Mouse (Mus musculus) spleen, embryonic (tissue): ENCODE results near the gene Rsl24d1.
"Not testable (repeated sequence)": the region's sequence is repeated elsewhere in the genome, so short reads cannot be mapped to it uniquely, and the experiment has no call there.

Experiments
- CTCF ChIA-PET: fragments of 350-600 bp; sonication (Branson Sonifier 250); formaldehyde crosslinking; loops from one replicate; lab custom pipeline; 2022; lab: Charles Lee

Gene Rsl24d1

GRCm38 (mm10) chr9:73101536-73101935 is 11.7 kb upstream of the Rsl24d1 start, which contains the start of gene Khdc3:
Gene Khdc3, plus strand, starts transcription at chr9:73101836.
- CTCF ChIA-PET: no interaction called here

GRCm38 (mm10) chr9:73102181-73102580 is 11.0 kb upstream of the Rsl24d1 start, which contains the start of gene Gm20509:
Gene Gm20509, plus strand, starts transcription at chr9:73102470.
- CTCF ChIA-PET: no interaction called here

- CTCF ChIA-PET: no interaction called here
Observed at GRCm38 (mm10) chr9:73103159-73103879, 9.9 kb upstream of the Rsl24d1 start.

GRCm38 (mm10) chr9:73103880-73104198 is 9.4 kb upstream of the Rsl24d1 start:
- CTCF ChIA-PET: no interaction called here

- CTCF ChIA-PET: interaction anchor here (0.6 kb wide), 1 partner anchor 40 kb away, joined by 3 read pairs; no protein-coding TSS in a partner anchor
Observed at GRCm38 (mm10) chr9:73105141-73105540, 8.1 kb upstream of the Rsl24d1 start.

GRCm38 (mm10) chr9:73105771-73106170 is 7.5 kb upstream of the Rsl24d1 start:
- CTCF ChIA-PET: no interaction called here

GRCm38 (mm10) chr9:73116704-73117103 is 3.5 kb downstream of the Rsl24d1 start:
- CTCF ChIA-PET: not testable (repeated sequence)

GRCm38 (mm10) chr9:73118012-73118411 is 4.8 kb downstream of the Rsl24d1 start:
- CTCF ChIA-PET: no interaction called here

GRCm38 (mm10) chr9:73121735-73122134 is 8.5 kb downstream of the Rsl24d1 start:
- CTCF ChIA-PET: no interaction called here

GRCm38 (mm10) chr9:73125043-73125570 is 11.9 kb downstream of the Rsl24d1 start:
- CTCF ChIA-PET: interaction anchor here (0.6 kb wide), 1 partner anchor 358 kb away, joined by 4 read pairs; no protein-coding TSS in a partner anchor

- CTCF ChIA-PET: no interaction called here
Observed at GRCm38 (mm10) chr9:73127457-73127856, 14.2 kb downstream of the Rsl24d1 start.

- CTCF ChIA-PET: no interaction called here
Observed at GRCm38 (mm10) chr9:73129875-73130274, 16.6 kb downstream of the Rsl24d1 start.

GRCm38 (mm10) chr9:73130529-73130928 is 17.3 kb downstream of the Rsl24d1 start:
- CTCF ChIA-PET: no interaction called here

GRCm38 (mm10) chr9:73137341-73137886 is 24.2 kb downstream of the Rsl24d1 start:
- CTCF ChIA-PET: no interaction called here

GRCm38 (mm10) chr9:73154347-73154746 is 41.1 kb downstream of the Rsl24d1 start:
- CTCF ChIA-PET: no interaction called here

- CTCF ChIA-PET: no interaction called here
Observed at GRCm38 (mm10) chr9:73157968-73158367, 44.7 kb downstream of the Rsl24d1 start.

- CTCF ChIA-PET: no interaction called here
Observed at GRCm38 (mm10) chr9:73159265-73159664, 46.0 kb downstream of the Rsl24d1 start.

GRCm38 (mm10) chr9:73162571-73163333 is 49.5 kb downstream of the Rsl24d1 start:
- CTCF ChIA-PET: interaction anchor here (0.6 to 0.7 kb wide), 2 partner anchors 10 to 822 kb away, joined by 3 to 5 read pairs; no protein-coding TSS in a partner anchor

- CTCF ChIA-PET: no interaction called here
Observed at GRCm38 (mm10) chr9:73165631-73166030, 52.4 kb downstream of the Rsl24d1 start.
